Mouse (Mus musculus): Measurements from ENCODE around the gene Mpz.

Mpz gene

GRCm38 (mm10) chr1:171189476-171190114, 39.1 kb downstream of the Mpz start:
- DNase-seq: peak in 1 of 2 experiments; percentile 13

- no peak for DNase-seq
These were observed 40.3 kb downstream of the Mpz start for GRCm38 (mm10) chr1:171190832-171191231.

- DNase-seq: no peak
These were observed 41.8 kb downstream of the Mpz start for GRCm38 (mm10) chr1:171192283-171192682.

GRCm38 (mm10) chr1:171193093-171193840, 42.8 kb downstream of the Mpz start:
- DNase-seq: no peak

GRCm38 (mm10) chr1:171193911-171194830, 43.7 kb downstream of the Mpz start:
- no peak for DNase-seq

GRCm38 (mm10) chr1:171195046-171195822, 44.7 kb downstream of the Mpz start:
- DNase-seq: no peak

GRCm38 (mm10) chr1:171195887-171196397, 45.4 kb downstream of the Mpz start, which contains the start of gene Pcp4l1:
Gene Pcp4l1, minus strand, starts transcription at chr1:171196268.
- peak; percentile 74 to 76 for DNase-seq

GRCm38 (mm10) chr1:171199532-171199931, 49.0 kb downstream of the Mpz start:
- DNase-seq: no peak

GRCm38 (mm10) chr1:171200769-171201168, 50.3 kb downstream of the Mpz start:
- DNase-seq: no peak

GRCm38 (mm10) chr1:171203471-171204248, 53.1 kb downstream of the Mpz start:
- no peak for DNase-seq

GRCm38 (mm10) chr1:171204249-171204644, 53.7 kb downstream of the Mpz start:
- DNase-seq: peak in 1 of 2 experiments; percentile 45

- no peak for DNase-seq
These were observed 55.4 kb downstream of the Mpz start for GRCm38 (mm10) chr1:171205704-171206493.

- no peak for DNase-seq
These were observed 58.9 kb downstream of the Mpz start for GRCm38 (mm10) chr1:171209409-171209808.
